Mouse (Mus musculus) fat pad, adult 2 months (tissue): ENCODE measurements around the gene Ptcd1.
"Not testable (repeated sequence)": the region's sequence is repeated elsewhere in the genome, so short reads cannot be mapped to it uniquely, and the experiment has no call there.

ENCODE experiments used
- DNase-seq: peaks from one replicate; pipeline ENCODE4 v3.0.0-alpha.2; 2011; ENCODE audit warnings: low read depth, low spot score; ENCODE audit errors: extremely low read depth

The Ptcd1 gene

DNA sequence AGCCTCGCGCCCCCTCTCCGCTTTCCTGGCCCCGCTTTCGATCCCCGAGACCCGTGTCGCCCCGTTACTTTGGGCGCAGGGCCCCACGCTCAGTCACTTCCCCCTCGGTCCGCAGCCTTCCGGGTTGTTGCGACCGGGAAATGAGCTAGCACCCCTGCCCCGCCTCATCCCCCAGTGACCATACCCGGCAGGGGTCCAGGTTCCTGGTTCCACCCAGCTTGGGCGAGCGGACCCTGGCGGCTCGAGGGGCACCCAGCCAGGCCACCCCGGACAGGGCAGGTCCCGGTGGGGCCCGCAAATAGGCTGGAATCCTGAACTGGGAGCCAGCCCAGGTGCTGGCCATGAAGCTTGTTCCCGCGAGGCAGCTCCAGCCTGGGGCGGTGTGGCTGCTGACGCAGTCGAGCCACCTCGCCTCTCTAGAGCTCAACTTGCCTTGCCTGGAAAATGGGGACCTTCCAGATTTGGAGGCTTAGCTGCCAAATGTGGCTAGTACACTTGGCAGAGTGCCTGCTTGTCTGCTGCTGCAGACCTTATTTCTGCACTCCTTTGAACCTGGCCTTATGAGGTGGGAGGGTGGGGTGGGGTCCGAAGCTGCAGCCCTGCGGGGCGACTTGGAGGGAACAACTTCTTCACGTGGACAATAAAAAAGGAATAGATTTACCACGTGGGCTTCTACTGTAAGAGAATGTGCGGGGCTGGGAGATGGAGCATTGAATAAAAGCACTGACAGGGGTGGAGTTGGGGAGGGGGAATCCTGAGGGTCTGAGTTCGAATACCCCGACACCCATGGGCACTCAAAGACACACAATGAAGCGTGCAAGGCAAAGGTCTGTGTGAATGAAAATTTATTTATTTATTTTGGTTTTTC is 52.1 kb downstream of the Ptcd1 start:
- no peak for DNase-seq

DNA sequence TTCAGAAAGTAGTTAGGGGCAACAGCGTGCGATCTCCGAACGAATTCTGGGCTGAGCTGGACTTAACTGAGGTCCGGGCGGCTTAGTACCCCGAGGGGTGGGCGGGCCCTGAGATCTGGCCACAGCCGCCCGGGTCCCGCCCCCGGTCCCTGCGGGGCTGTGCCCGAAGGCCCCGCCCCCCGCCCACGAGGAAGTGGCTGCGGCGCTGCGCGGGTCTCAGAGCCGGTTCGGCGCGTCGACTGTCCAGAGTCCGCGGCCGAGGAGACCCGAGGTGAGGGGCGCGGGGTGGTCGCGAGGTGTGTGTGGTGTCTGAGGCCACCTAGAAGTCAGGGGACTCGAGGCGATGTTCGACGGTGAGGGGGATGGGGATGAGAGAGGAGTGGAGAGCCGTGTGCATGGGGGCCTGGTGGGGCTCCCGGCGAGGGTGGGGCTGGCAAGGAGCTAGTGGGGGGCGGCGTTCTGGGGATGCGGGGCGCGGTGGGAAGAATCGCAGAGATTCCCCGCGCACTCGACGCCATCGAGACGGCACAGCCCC is 52.8 kb downstream of the Ptcd1 start, which contains the start of gene Arpc1b:
Gene Arpc1b, plus strand, starts transcription at position 145 of the 535 bp plus-strand sequence.
- no peak for DNase-seq

GRCm38 (mm10) chr5:145113416-145113815 is 53.5 kb downstream of the Ptcd1 start:
- DNase-seq, result no peak

DNA sequence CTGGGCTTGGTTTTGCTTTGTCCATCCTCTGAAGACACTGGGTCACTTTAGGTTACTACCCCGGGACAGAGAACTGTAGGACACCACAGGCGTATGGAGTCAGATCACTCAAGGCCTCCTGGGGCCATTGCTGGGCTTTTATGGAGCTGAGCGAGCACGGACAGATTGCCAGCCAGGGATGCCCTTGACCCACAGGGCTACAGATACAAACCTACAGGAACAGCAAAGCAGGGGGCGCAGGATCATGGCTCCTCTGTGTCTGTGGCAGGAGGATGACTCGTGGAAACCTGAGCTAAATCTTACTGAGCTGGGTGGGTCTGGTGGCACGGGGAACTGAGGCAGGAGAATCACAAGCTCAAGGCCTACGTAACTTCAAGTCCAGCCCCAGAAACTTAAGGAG is 54.3 kb downstream of the Ptcd1 start:
- DNase-seq, result no peak

DNA sequence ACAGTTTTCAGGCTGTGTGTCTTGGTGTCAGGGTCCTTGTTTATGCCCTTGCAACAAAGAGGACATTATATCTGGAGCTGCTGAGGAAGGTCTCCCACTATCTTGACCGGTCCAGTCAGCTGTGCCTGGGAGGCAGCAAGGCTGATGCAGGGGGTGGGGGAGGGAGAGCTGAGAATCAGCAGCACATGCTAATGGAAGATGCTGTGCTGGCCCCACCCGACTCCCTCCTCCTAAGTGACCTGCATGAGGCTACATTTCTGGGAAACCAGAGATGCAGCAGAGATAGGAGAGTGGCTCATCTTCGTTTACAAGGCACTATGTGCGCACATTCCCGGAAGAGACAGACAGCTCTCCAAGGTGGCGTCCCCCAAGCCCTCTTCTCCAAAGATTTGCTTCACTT is 56.5 kb downstream of the Ptcd1 start:
- DNase-seq, result no peak

- DNase-seq, result peak; percentile 91
Observed at GRCm38 (mm10) chr5:145105694-145106275, 61.1 kb downstream of the Ptcd1 start.

- no peak for DNase-seq
Observed at GRCm38 (mm10) chr5:145104328-145104727, 62.6 kb downstream of the Ptcd1 start.

GRCm38 (mm10) chr5:145102706-145103105 is 64.2 kb downstream of the Ptcd1 start:
- no peak for DNase-seq

DNA sequence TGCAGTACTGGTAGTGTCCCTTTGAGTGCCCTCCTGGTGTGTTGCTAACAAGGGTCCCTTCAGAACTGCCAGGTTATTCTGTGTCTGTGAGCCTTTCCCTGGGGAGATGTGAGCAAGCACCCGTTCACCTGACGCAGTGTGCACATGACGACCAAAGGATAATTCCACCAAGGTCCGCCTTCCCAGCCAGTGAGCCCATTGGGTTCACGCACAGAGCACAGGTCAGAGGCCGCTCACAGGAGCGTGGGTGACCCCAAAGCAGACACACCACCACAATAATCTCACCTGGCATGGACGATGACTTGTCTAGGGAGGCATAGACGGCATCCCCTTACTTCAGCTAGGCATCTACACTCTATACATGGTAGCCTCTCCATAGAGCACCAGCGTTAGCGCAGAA is 65.5 kb downstream of the Ptcd1 start:
- not testable (repeated sequence) for DNase-seq

- DNase-seq, result no peak
Observed at GRCm38 (mm10) chr5:145100960-145101359, 65.9 kb downstream of the Ptcd1 start.

GRCm38 (mm10) chr5:145098340-145098821 is 68.5 kb downstream of the Ptcd1 start:
- no peak for DNase-seq
